Mouse (Mus musculus) CD4-positive helper T cell, adult 2 months (primary cell): Measurements from ENCODE around the gene Lrp8.

Experiments used
- DNase-seq: peaks from one replicate; pipeline ENCODE4 v3.0.0-alpha.2; 2012; ENCODE audit warnings: low read depth, missing footprints, low spot score

Lrp8 gene

DNA sequence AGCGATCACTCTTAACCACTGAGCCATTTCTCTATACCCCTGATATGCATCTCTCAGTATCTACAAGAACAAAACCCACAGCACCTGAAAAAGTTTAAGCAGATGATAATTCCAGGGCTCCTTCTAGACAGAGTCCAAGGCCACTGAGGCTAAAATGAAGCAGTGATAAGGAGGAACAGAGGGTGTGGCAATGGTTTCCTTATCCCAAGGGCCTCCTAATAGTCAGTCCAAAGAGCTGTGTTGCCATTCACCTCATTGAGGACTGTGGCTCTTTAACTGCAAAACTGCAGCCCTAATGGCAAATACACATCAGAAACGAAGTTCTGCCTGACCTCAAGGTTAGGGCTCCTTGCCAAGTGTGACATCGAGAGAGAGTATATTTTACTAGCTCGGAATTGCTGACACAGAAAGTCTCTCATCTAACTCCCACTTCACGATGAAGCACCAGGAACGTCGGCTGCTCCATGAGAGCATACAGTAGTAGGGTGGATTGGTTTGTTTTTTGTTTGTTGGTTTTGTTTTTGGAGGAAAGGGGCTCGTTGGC is 119.2 kb downstream of the Lrp8 start:
- no peak for DNase-seq

- no peak for DNase-seq
Measured at GRCm38 (mm10) chr4:107921952-107922351, 119.9 kb downstream of the Lrp8 start.

GRCm38 (mm10) chr4:107923145-107923802 is 121.2 kb downstream of the Lrp8 start, which contains the start of gene Cpt2:
Gene Cpt2, minus strand, starts transcription at chr4:107923610.
- DNase-seq = peak; percentile 94

DNA sequence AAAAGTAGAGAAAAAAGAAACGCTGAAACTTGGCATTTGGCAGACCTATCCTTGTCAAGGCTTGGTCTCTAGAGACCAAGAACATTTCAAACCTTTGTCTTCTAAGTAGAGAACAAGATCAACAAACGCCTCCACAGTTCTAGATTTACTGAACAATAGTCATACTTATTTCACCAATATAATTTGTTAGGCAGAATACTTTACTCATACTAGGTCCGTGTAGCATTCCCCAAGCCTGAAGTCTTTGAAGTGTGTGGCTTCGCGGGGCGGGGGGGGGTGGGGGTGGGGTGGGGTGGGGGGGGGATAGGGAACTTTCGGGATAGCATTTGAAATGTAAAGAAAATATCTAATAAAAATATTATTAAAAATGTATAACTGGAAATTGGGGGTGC is 121.7 kb downstream of the Lrp8 start:
- no peak for DNase-seq
